Mouse (Mus musculus) stomach, postnatal 0 days (tissue): ENCODE data around the gene Sh2d3c.

Experiments used
- CTCF ChIP-seq: IDR thresholded peaks from 2 replicates; pipeline ENCODE4 v1.5.1; 2016; ENCODE audit warnings: antibody characterized with exemption, low read depth, mild to moderate bottlenecking, moderate library complexity
- EP300 ChIP-seq: optimal IDR thresholded peaks from 2 replicates; pipeline ENCODE3; 2016; ENCODE audit warnings: antibody characterized with exemption

- TF ChIP-seq CTCF (peak; percentile 88), EP300 (no peak)
Measured at GRCm38 (mm10) chr2:32693823-32694411, 26.9 kb upstream of the Sh2d3c start.
